Mouse (Mus musculus) forebrain, embryonic 15.5 days (tissue): ENCODE measurements around the gene Prf1. TPM values are rescaled to one million over a fixed set of nuclear protein-coding genes. Genes with fewer than 3 reads are reported as not detected.

ENCODE experiments used
- ATAC-seq: fragments of 200-750 bp; cut with Nextera tagmentation; replicated peaks from 2 replicates; pipeline ENCODE4 v1.8.0; 2017; ENCODE audit warnings: mild to moderate bottlenecking, moderate TSS enrichment, moderate library complexity
- H3K27ac ChIP-seq: fragments of 300-500 bp; sonication (generic); replicated peaks from 2 replicates; pipeline ENCODE4 v1.5.1; 2015; ENCODE audit warnings: mild to moderate bottlenecking, inconsistent platforms
- H3K27me3 ChIP-seq: fragments of 300-500 bp; sonication (generic); 2 replicates; pipeline ENCODE4 v1.6.1; 2015; ENCODE audit warnings: inconsistent platforms
- H3K36me3 ChIP-seq: fragments of 300-500 bp; sonication (generic); 2 replicates; pipeline ENCODE4 v1.6.1; 2015; ENCODE audit warnings: mild to moderate bottlenecking, inconsistent platforms
- H3K4me1 ChIP-seq: fragments of 300-500 bp; sonication (generic); 2 replicates; pipeline ENCODE4 v1.6.1; 2015; ENCODE audit warnings: inconsistent platforms
- H3K4me2 ChIP-seq: fragments of 300-500 bp; sonication (generic); replicated peaks from 2 replicates; pipeline ENCODE4 v1.6.1; 2015; ENCODE audit warnings: mild to moderate bottlenecking, inconsistent platforms
- H3K4me3 ChIP-seq: fragments of 300-500 bp; sonication (generic); 2 replicates; pipeline ENCODE4 v1.5.1; 2015; ENCODE audit warnings: mild to moderate bottlenecking, inconsistent platforms
- H3K9ac ChIP-seq: fragments of 300-500 bp; sonication (generic); replicated peaks from 2 replicates; pipeline ENCODE4 v1.6.1; 2015; ENCODE audit warnings: mild to moderate bottlenecking, inconsistent platforms
- H3K9me3 ChIP-seq: fragments of 300-500 bp; sonication (generic); 2 replicates; pipeline ENCODE4 v1.6.1; 2016; ENCODE audit warnings: inconsistent platforms
- WGBS: fragments of 180-500 bp; shearing (Covaris S2); methylation state at CpG from one replicate; pipeline ENCODE4 v1.1.7; 2015; ENCODE audit warnings: mixed read lengths; 5-methylcytosine and 5-hydroxymethylcytosine counted together
- polyA plus RNA-seq: library from polyadenylated mRNA; unstranded; fragments of >200 nt; fragmentation: Nextera tagmentation; extraction: Ambion mirVana; gene quantifications from 2 replicates; pipeline ENCODE4 v1.2.1, GENCODE M21; 2015

Prf1 gene
- polyA plus RNA-seq, 1 experiment from 2014 or later = not detected

DNA sequence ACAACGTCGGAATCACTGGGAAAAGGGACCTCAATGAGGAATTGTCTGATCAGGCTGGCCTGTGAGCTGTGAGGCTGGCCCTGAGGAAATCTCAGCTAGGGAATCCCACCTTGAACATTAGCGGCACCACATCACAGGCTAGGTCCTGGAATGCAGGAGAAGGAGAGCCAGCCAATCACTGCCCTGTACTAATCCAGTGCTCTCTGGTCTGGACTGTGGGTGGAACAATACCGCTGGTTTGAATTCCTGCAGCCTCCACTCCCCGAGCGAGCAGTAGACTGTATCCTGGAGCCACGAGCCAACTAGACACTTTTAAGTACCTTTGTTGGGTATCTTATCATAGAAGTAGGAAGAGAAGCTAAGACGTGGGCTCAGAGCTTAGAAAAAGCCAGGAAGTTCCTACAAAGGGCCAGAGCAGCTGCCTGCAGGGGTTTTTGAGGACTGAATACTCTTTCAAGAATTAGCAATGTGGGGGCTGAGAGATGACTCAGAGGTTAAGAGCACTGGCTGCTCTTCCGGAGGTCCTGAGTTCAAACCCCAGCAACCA lies 28.2 kb downstream of the Prf1 start:
- no peak overlapping the region for H3K27ac ChIP-seq
- H3K4me2 ChIP-seq = no peak overlapping the region
- H3K9me3 ChIP-seq = no peaks in the 10 kb centered on the region
- H3K9ac ChIP-seq = no peak overlapping the region
- H3K4me3 ChIP-seq = no peak overlapping the region
- H3K4me1 ChIP-seq = peaks cover 11% of the 10 kb centered on the region
- no peaks in the 10 kb centered on the region for H3K27me3 ChIP-seq
- no peaks in the 10 kb centered on the region for H3K36me3 ChIP-seq
- no peak for ATAC-seq
- 29% methylated on average over 9 of the region's 9 CpGs for WGBS

DNA sequence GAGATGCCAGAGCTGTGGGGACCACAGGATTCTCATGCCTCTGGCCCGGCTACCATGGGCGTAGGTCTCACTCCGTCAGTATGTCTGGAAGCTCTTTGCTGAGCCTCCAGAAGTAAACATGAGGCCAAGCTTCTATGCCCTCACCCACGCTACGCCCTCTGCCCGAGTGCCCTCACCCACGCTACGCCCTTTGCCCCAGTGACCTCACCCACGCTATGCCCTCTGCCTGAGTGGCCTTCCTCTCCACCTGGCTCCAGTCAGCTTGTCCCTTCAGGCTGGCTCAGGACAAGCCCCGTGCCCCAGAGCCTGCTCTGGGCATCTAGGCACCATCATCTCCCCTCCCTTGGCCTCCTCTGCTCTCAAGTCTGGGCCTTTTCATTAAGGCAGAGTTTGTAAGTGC lies 29.9 kb downstream of the Prf1 start:
- WGBS = 87% methylated on average over 10 of the region's 10 CpGs
- no peak overlapping the region for H3K9ac ChIP-seq

DNA sequence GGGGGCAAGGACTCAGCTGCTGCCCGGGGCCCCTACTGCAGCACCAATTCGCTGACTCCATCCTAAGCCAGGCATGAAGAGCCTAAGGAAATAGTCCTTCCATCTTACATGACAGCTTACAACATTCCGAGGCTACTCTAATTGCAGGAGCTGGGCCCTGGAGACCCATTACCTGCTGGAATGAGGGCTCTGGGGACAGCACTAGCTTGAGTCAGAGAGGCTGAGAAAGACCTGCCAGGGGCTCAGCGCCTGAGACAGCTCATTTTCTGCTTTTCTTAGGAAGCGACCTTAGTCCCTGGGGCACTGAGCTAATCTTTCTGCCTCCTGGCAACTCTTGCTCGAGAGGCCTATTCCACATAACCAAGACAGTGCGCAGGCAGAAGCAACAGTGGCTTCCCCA lies 31.3 kb downstream of the Prf1 start:
- Histone ChIP-seq H3K4me2 (no peak overlapping the region), H3K27ac (no peak overlapping the region), H3K36me3 (no peaks in the 10 kb centered on the region), H3K4me3 (no peak overlapping the region), H3K9ac (no peak overlapping the region), H3K4me1 (peaks cover 18% of the 10 kb centered on the region), H3K27me3 (no peaks in the 10 kb centered on the region), H3K9me3 (no peaks in the 10 kb centered on the region)
- ATAC-seq = no peak
- 59% methylated on average over 7 of the region's 7 CpGs for WGBS

More for the DNA sequence above, 29.9 kb downstream of the Prf1 start:
- H3K4me1 ChIP-seq = peaks cover 18% of the 10 kb centered on the region
- no peaks in the 10 kb centered on the region for H3K9me3 ChIP-seq
- H3K4me2 ChIP-seq = no peak overlapping the region
- H3K27me3 ChIP-seq = no peaks in the 10 kb centered on the region
- H3K4me3 ChIP-seq = no peak overlapping the region
- no peaks in the 10 kb centered on the region for H3K36me3 ChIP-seq
- no peak overlapping the region for H3K27ac ChIP-seq
- ATAC-seq = no peak

DNA sequence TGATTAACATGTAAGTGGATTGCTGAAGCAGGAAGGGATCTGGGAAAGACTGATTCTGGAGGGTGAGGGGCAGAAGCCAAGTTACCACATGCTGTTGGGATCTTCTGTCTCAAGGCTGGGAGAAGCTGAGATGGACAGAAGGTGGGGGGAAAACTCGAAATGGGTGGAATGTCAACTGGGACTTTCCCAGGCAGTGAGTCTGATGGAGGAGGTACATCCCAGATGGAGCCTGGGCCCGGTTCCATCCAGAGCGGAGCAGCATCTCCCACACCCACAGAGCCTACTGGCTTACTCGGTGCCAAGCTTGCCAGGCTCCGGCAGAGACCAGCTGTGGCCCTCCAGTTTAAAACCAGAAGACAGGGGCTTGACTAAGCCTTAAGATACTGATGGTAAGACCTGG lies 33.4 kb downstream of the Prf1 start:
- no peaks in the 10 kb centered on the region for H3K36me3 ChIP-seq
- no peaks in the 10 kb centered on the region for H3K9me3 ChIP-seq
- no peak overlapping the region for H3K9ac ChIP-seq
- ATAC-seq = peak; percentile 88
- H3K4me2 ChIP-seq = no peak overlapping the region
- no peaks in the 10 kb centered on the region for H3K27me3 ChIP-seq
- 76% methylated on average over 5 of the region's 5 CpGs for WGBS
- peaks cover 18% of the 10 kb centered on the region for H3K4me1 ChIP-seq
- H3K4me3 ChIP-seq = no peak overlapping the region
- peak overlapping the region; percentile 41 for H3K27ac ChIP-seq

DNA sequence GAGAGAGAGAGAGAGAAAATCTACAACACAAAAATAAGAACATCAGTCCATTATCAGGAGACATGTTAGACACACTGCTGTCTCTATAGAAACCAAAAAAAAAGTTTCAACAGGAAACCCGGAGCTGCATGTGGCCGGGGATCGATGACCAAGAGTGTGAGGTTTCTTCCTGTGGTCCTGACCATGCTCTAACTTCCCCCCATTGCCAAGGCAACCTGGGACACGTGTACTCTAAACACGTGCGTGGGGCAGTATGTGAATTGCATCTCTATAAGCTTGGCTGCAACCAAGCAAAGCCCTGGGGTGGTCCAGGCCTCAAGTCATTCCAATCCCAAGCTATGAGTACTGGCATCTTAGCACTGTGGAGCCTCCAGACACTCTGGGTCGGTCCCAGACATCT lies 36.9 kb downstream of the Prf1 start:
- 84% methylated on average over 7 of the region's 7 CpGs for WGBS
- Histone ChIP-seq H3K27ac (no peak overlapping the region), H3K4me3 (no peak overlapping the region), H3K4me2 (no peak overlapping the region), H3K36me3 (no peaks in the 10 kb centered on the region), H3K9ac (no peak overlapping the region), H3K4me1 (peaks cover 15% of the 10 kb centered on the region; the same call in 1 of the 2 replicates), H3K9me3 (no peaks in the 10 kb centered on the region), H3K27me3 (no peaks in the 10 kb centered on the region)
- no peak for ATAC-seq

DNA sequence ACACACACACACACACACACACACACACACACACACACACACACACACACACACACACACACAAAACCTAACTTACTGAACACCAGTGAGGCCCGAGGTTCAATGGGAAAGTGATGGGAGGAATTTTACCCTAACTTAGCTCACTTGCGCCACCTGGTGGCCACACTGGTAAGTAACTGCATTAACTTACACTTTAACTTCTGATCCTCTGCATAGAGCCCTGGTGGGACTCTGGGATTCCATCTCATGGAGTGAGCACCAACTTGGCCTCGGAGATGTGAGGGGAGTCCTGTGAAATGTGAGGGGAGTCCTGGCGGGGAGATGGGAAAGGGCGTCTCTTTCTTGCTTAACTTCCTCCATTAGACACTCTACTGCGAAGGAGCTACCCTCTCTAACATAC lies 38.5 kb downstream of the Prf1 start:
- WGBS = 22% methylated on average over 6 of the region's 6 CpGs
- H3K9ac ChIP-seq = no peak overlapping the region
- H3K27ac ChIP-seq = no peak overlapping the region

DNA sequence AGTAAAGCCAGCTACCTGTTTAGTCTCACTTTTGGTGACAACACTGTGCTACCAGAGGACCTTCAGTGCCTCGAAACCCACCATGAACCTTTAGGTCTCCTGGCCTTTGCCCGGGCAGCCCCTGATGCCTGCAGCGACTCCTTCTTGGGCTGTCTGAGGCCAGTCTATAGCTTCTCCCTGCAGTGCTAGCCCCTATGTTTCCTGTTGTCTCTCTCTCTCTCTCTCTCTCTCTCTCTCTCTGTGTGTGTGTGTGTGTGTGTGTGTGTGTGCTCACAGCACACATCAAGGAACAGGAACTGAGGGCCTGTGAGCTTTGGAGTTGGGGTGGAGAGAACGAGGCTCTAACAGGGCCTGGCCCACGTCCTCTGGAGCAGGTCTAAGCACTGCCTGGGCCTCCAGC lies 39.0 kb downstream of the Prf1 start:
- Histone ChIP-seq H3K36me3 (no peaks in the 10 kb centered on the region), H3K4me2 (no peak overlapping the region), H3K27me3 (no peaks in the 10 kb centered on the region), H3K4me3 (no peak overlapping the region), H3K9ac (no peak overlapping the region), H3K27ac (no peak overlapping the region), H3K4me1 (no peaks in the 10 kb centered on the region), H3K9me3 (no peaks in the 10 kb centered on the region)
- WGBS = 80% methylated on average over 5 of the region's 5 CpGs
- peak; percentile 15; the same call in 1 of the 2 replicates for ATAC-seq

More for the DNA sequence above, 38.5 kb downstream of the Prf1 start:
- H3K27me3 ChIP-seq = no peaks in the 10 kb centered on the region
- H3K36me3 ChIP-seq = no peaks in the 10 kb centered on the region
- ATAC-seq = peak; percentile 66
- peaks cover 4% of the 10 kb centered on the region; the same call in 1 of the 2 replicates for H3K4me1 ChIP-seq
- H3K9me3 ChIP-seq = no peaks in the 10 kb centered on the region
- no peak overlapping the region for H3K4me3 ChIP-seq
- no peak overlapping the region for H3K4me2 ChIP-seq

DNA sequence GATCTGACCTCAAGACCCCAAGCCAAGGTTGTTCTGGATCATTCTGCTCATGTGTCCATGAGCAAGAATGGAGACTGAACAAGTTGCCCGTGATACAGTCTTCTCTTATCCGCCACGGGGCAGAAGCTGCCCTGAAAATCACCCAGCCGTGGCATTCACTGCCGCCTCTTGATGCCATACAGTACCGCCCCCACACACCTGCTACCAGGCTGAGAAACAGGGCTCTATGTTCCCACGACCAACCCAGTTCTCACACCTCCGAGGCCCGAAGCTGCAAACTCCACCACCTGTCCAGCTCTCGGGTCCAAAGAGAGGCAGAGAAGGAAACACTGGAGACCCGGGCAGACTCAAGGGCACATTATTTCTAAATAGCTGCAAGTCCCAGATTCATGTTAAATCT lies 40.0 kb downstream of the Prf1 start:
- Histone ChIP-seq H3K9ac (no peak overlapping the region), H3K9me3 (no peaks in the 10 kb centered on the region), H3K27ac (no peak overlapping the region), H3K4me3 (no peak overlapping the region), H3K4me1 (no peaks in the 10 kb centered on the region), H3K36me3 (no peaks in the 10 kb centered on the region), H3K27me3 (no peaks in the 10 kb centered on the region), H3K4me2 (no peak overlapping the region)
- WGBS = 94% methylated on average over 11 of the region's 11 CpGs
- ATAC-seq = no peak

DNA sequence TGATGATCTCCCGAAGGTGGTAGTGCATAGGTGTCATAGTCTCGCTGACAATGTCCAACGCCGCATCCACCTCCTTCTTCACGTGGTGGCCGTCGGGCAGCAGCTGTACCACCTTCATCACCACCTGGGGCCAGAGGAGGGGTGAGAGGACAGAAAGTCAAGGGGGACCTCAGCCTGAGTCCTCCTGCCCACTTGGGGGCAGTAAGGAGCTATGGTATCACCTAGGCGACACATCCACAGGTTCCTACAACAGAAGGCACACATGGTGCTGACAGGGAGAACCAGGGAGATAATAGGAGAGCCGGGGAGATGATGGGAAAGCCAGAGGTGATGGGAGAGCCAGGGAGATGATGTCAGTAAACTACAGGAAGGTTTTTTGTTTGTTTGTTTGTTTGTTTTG lies 41.6 kb downstream of the Prf1 start:
- Histone ChIP-seq H3K9ac (no peak overlapping the region), H3K4me1 (no peaks in the 10 kb centered on the region), H3K4me2 (no peak overlapping the region), H3K9me3 (no peaks in the 10 kb centered on the region), H3K27me3 (no peaks in the 10 kb centered on the region), H3K36me3 (no peaks in the 10 kb centered on the region), H3K4me3 (no peak overlapping the region), H3K27ac (no peak overlapping the region)
- 90% methylated on average over 9 of the region's 9 CpGs for WGBS
- no peak for ATAC-seq

DNA sequence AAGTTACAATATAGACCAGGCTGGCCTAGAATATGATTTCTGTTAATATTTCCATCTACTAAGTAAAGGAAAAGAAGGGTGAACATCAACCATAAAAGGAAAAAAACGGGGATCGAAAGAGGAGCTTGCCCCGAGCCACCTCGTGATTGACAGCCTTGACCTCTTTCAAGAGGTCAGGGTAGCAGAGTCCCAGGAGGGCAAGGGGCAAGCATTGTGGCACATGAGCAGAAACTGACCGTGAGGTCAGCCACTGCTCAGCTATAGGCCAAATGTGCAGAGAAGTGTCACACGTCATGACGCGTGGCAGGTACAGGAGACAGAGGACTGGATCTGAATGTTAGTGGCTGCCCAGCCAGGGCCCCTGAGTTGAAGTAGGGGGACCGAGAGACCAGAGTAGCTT lies 42.6 kb downstream of the Prf1 start:
- Histone ChIP-seq H3K4me2 (no peak overlapping the region), H3K27me3 (no peaks in the 10 kb centered on the region), H3K27ac (no peak overlapping the region), H3K9ac (no peak overlapping the region), H3K4me3 (no peak overlapping the region), H3K36me3 (no peaks in the 10 kb centered on the region), H3K4me1 (peaks cover 6% of the 10 kb centered on the region; the same call in 1 of the 2 replicates), H3K9me3 (no peaks in the 10 kb centered on the region)
- 86% methylated on average over 9 of the region's 9 CpGs for WGBS
- no peak for ATAC-seq

DNA sequence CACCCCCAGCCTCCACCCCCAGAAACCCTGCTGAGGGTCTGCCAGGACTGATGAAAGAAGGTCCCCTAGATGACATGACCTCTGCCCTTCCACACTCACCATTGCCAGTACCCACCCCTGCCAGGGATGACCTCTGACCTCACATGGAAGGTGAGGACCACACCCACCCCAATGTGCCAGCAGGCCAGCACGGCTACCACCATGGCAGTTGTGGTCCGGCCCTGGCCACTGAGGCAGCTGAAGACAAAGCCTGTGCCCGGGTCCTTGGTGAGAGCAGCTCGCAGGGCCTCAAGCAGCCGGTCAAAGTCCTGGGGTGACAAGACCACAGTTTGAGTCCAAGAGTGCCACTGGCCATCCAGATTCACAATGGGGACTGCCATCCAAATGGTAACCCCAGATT lies 43.4 kb downstream of the Prf1 start:
- H3K36me3 ChIP-seq = no peaks in the 10 kb centered on the region
- no peak overlapping the region for H3K27ac ChIP-seq
- H3K27me3 ChIP-seq = no peaks in the 10 kb centered on the region
- no peaks in the 10 kb centered on the region for H3K9me3 ChIP-seq
- H3K4me1 ChIP-seq = peaks cover 6% of the 10 kb centered on the region; the same call in 1 of the 2 replicates
- no peak for ATAC-seq
- no peak overlapping the region for H3K4me2 ChIP-seq
- H3K9ac ChIP-seq = no peak overlapping the region
- H3K4me3 ChIP-seq = no peak overlapping the region
- WGBS = 94% methylated on average over 5 of the region's 5 CpGs

DNA sequence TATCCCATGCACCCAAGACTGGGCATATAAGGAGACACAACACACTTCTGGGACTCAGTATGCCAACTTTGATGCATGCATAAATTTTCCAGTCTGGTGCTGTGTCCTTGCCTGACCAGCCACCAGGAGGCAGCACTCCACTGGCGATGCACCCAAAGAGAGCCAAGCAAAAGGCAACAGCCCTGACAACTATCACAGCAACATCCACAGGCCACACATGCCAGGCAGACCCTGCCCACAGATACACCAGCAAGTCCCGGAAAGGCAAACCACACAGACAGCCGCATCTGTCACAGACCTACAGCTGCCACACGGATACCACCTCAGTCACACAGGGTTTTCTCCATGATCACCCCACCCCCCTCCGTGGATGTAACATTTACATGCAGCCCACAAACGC lies 43.9 kb downstream of the Prf1 start:
- 67% methylated on average over 6 of the region's 6 CpGs for WGBS

DNA sequence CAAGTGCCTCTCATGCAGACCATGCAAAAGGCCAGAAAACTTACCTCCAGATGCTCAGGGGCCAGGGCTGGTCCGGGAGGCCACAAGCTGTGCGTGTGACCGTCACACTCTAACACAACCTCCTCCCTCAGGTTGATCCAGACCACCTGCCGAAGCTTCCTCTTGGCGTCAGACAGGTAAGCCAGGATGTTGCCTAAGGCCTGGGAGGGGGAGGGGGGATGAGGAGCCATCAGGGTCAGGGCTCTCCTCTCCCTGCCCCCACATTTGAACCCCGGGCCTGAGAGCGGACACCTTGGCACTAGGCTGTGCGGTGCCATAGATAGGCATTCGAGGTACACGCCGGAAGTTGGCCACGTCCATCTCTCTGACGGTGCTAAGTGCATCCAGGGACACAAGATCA lies 45.1 kb downstream of the Prf1 start:
- H3K9ac ChIP-seq = no peak overlapping the region
- H3K4me1 ChIP-seq = peaks cover 6% of the 10 kb centered on the region; the same call in 1 of the 2 replicates
- no peak for ATAC-seq
- H3K4me3 ChIP-seq = no peak overlapping the region
- H3K27ac ChIP-seq = no peak overlapping the region
- no peaks in the 10 kb centered on the region for H3K9me3 ChIP-seq
- H3K4me2 ChIP-seq = no peak overlapping the region
- no peaks in the 10 kb centered on the region for H3K36me3 ChIP-seq
- H3K27me3 ChIP-seq = no peaks in the 10 kb centered on the region
- WGBS = 90% methylated on average over 13 of the region's 13 CpGs

More for the DNA sequence above, 43.9 kb downstream of the Prf1 start:
- H3K4me1 ChIP-seq = peaks cover 6% of the 10 kb centered on the region; the same call in 1 of the 2 replicates
- H3K27me3 ChIP-seq = no peaks in the 10 kb centered on the region
- H3K4me3 ChIP-seq = no peak overlapping the region
- no peaks in the 10 kb centered on the region for H3K9me3 ChIP-seq
- H3K27ac ChIP-seq = no peak overlapping the region
- no peak overlapping the region for H3K9ac ChIP-seq
- no peaks in the 10 kb centered on the region for H3K36me3 ChIP-seq
- no peak overlapping the region for H3K4me2 ChIP-seq
- ATAC-seq = peak; percentile 24; the same call in 1 of the 2 replicates
